Comparison of ENCODE assay signal across 12 mouse cellular contexts in the genomic region with DNA sequence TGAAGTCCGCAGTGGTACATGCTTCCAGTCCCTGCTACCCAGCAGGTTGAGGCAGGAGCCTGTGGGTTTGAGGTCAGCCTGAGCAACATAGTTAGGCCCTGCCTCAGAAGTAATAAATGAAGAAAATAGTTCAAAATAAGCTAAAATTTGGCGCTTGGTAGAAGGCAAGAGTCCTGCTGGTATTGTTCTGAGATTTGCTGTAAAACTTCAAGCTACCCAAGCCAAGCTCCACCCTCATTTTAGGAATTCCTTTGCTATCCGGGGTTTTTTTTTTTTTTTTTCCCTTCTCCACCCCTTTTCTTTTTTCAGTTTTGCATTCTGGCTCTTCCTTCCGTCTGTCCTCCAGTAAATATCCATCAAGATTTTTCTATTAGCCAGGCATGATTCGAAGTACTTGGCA. TPM values are rescaled to one million over a fixed set of nuclear protein-coding genes. Genes with fewer than 3 reads are reported as not detected.
DNase-seq lines count a peak whose midpoint lies in the region; ATAC-seq and TF ChIP-seq lines count a peak whose summit lies in the region.
"Had no signal": no experiment of that assay in that cellular context is flagged by ENCODE, and none has a peak within 500 bp of the region (broad histone marks: within the 10 kb centered on the region; RNA-seq: fewer than 3 reads in every experiment).

No protein-coding gene starts in this region.

- DNase-seq in lung, postnatal 10 days: peak; percentile 21
- no peak for DNase-seq in lung, postnatal 36 days
- DNase-seq: cerebellum, adult 2 months; kidney, adult 9 months; liver had no signal

- H3K36me3 ChIP-seq in intestine, embryonic 16.5 days (ENCODE audit: control insufficient read depth, insufficient read depth, low read length): no peaks in the 10 kb centered on the region
- H3K36me3 ChIP-seq in intestine, postnatal 0 days (ENCODE audit: control insufficient read depth, insufficient read depth): no peaks in the 10 kb centered on the region
- H3K36me3 ChIP-seq in embryonic facial prominence, embryonic 15.5 days: no peaks in the 10 kb centered on the region

- TF ChIP-seq CTCF in intestine, postnatal 0 days (IDR thresholded peaks at IDR 0.05; ENCODE audit: low read depth): no peak
- TF ChIP-seq CTCF in olfactory bulb, adult 2 months (IDR thresholded peaks at IDR 0.05; ENCODE audit: insufficient read depth, low read depth, low read length): no peak

- 69% methylated on average over 5 of the region's 5 CpGs for WGBS in intestine, embryonic 16.5 days
- WGBS in intestine, postnatal 0 days: 68% methylated on average over 5 of the region's 5 CpGs
- 51% methylated on average over 5 of the region's 5 CpGs for WGBS in embryonic facial prominence, embryonic 15.5 days
- WGBS in olfactory bulb, adult 2 months: 79% methylated on average over 5 of the region's 5 CpGs

- H3K9ac ChIP-seq in intestine, embryonic 16.5 days (ENCODE audit: low read depth, low read length): no peak overlapping the region
- H3K9ac ChIP-seq in intestine, postnatal 0 days (ENCODE audit: low read depth, low read length): no peak overlapping the region
- H3K9ac ChIP-seq in embryonic facial prominence, embryonic 15.5 days: no peak overlapping the region

- peaks cover 6% of the 10 kb centered on the region; the same call in 1 of the 2 replicates for H3K4me1 ChIP-seq in intestine, embryonic 16.5 days (ENCODE audit: control insufficient read depth, insufficient read depth, low read length)
- H3K4me1 ChIP-seq in intestine, postnatal 0 days (replicated peaks; ENCODE audit: control insufficient read depth, insufficient read depth, low read length): no peaks in the 10 kb centered on the region; the same call in 1 of the 2 replicates
- H3K4me1 ChIP-seq in embryonic facial prominence, embryonic 15.5 days: peaks cover 15% of the 10 kb centered on the region
- H3K4me1 ChIP-seq in olfactory bulb, adult 2 months (ENCODE audit: control insufficient read depth, insufficient read depth, low read length): peaks cover 6% of the 10 kb centered on the region

- no peak overlapping the region for H3K4me3 ChIP-seq in intestine, embryonic 16.5 days (ENCODE audit: low read length)
- H3K4me3 ChIP-seq in intestine, postnatal 0 days (ENCODE audit: low read depth, low read length): no peak overlapping the region
- H3K4me3 ChIP-seq in embryonic facial prominence, embryonic 15.5 days (replicated peaks): no peak overlapping the region
- H3K4me3 ChIP-seq in olfactory bulb, adult 2 months (ENCODE audit: insufficient read depth, low read depth, low read length): no peak overlapping the region
- H3K4me3 ChIP-seq: megakaryocyte, embryonic 14.5 days had no signal

- TF ChIP-seq POLR2A in olfactory bulb, adult 2 months (IDR thresholded peaks at IDR 0.05; ENCODE audit: insufficient read depth, low read depth, low read length): no peak

- H3K27ac ChIP-seq in intestine, embryonic 16.5 days (ENCODE audit: low read length): peak overlapping the region; percentile 57; the same call in 1 of the 2 replicates
- no peak overlapping the region for H3K27ac ChIP-seq in intestine, postnatal 0 days (ENCODE audit: low read depth, low read length)
- peak overlapping the region; percentile 77 for H3K27ac ChIP-seq in embryonic facial prominence, embryonic 15.5 days (replicated peaks)
- H3K27ac ChIP-seq in olfactory bulb, adult 2 months (ENCODE audit: insufficient read depth, low read depth, low read length): 0 out of 2 replicates have a peak overlapping the region, but pooled peaks have one; percentile 21

- ATAC-seq in intestine, embryonic 16.5 days: 0 out of 2 replicates have a peak, but pooled peaks have one; percentile 11
- ATAC-seq in intestine, postnatal 0 days: no peak
- no peak for ATAC-seq in embryonic facial prominence, embryonic 15.5 days (ENCODE audit: insufficient number of reproducible peaks, low FRiP score, low TSS enrichment, low read depth)
- ATAC-seq in erythroid progenitor cell, adult 5-6 weeks (replicated peaks; ENCODE audit: low FRiP score, poor library complexity, severe bottlenecking): no peak

- H3K9me3 ChIP-seq in intestine, embryonic 16.5 days (ENCODE audit: control insufficient read depth, low read length): no peaks in the 10 kb centered on the region
- no peaks in the 10 kb centered on the region for H3K9me3 ChIP-seq in intestine, postnatal 0 days (ENCODE audit: control insufficient read depth)
- no peaks in the 10 kb centered on the region for H3K9me3 ChIP-seq in embryonic facial prominence, embryonic 15.5 days (replicated peaks)
- H3K9me3 ChIP-seq: megakaryocyte, embryonic 14.5 days had no signal

- no peaks in the 10 kb centered on the region for H3K27me3 ChIP-seq in intestine, embryonic 16.5 days (replicated peaks; ENCODE audit: control insufficient read depth, insufficient read depth, low read length)
- H3K27me3 ChIP-seq in intestine, postnatal 0 days (replicated peaks; ENCODE audit: control insufficient read depth, insufficient read depth, low read length): no peaks in the 10 kb centered on the region
- no peaks in the 10 kb centered on the region for H3K27me3 ChIP-seq in embryonic facial prominence, embryonic 15.5 days
- H3K27me3 ChIP-seq: CH12.LX; megakaryocyte, embryonic 14.5 days had no signal

- no peak overlapping the region for H3K4me2 ChIP-seq in intestine, embryonic 16.5 days (ENCODE audit: low read depth, low read length)
- no peak overlapping the region for H3K4me2 ChIP-seq in intestine, postnatal 0 days (replicated peaks; ENCODE audit: low read depth)
- H3K4me2 ChIP-seq in embryonic facial prominence, embryonic 15.5 days (replicated peaks): peak overlapping the region; percentile 37; the same call in 1 of the 2 replicates

RNA-seq across cellular contexts. Expression of gene Gab1, which starts 15.7 kb away (rescaled TPM):
- polyA plus RNA-seq in intestine, embryonic 16.5 days (2015; fragmentation: Nextera tagmentation; extraction: Ambion mirVana): 9.0 and 10.5 TPM in 2 replicates
- 8.9 and 9.1 TPM in 2 replicates for polyA plus RNA-seq in intestine, postnatal 0 days (2015; fragmentation: Nextera tagmentation; extraction: Ambion mirVana)
- polyA plus RNA-seq in embryonic facial prominence, embryonic 15.5 days (2015; fragmentation: Nextera tagmentation; extraction: Ambion mirVana): 22.7 and 24.8 TPM in 2 replicates
- polyA plus RNA-seq in olfactory bulb, adult 2 months (2012; ENCODE audit: insufficient read depth, insufficient read length, low replicate concordance, missing spikeins): not detected in 2 replicates
- total RNA-seq in erythroid progenitor cell, adult 5-6 weeks (2015; ENCODE audit: low replicate concordance): 19.3 and 25.2 TPM in 2 replicates
- 5.8 and 13.2 TPM in 2 replicates for total RNA-seq in erythroid progenitor cell, adult 5-6 weeks (2017; ENCODE audit: low replicate concordance)
